Mouse (Mus musculus) midbrain, embryonic 16.5 days (tissue): ENCODE measurements around the gene Pdgfa. TPM values are rescaled to one million over a fixed set of nuclear protein-coding genes. Genes with fewer than 3 reads are reported as not detected.
A peak's percentile ranks its signal among the peaks of the same experiment; 100 is the strongest.

Experiments
- ATAC-seq: fragments of 200-750 bp; cut with Nextera tagmentation; 2 replicates; pipeline ENCODE4 v1.8.0; 2017; ENCODE audit warnings: moderate TSS enrichment
- H3K27ac ChIP-seq: fragments of 300-500 bp; sonication (generic); 2 replicates; pipeline ENCODE4 v1.5.1; 2014; ENCODE audit warnings: mild to moderate bottlenecking, low read length, mixed read lengths
- H3K27me3 ChIP-seq: fragments of 300-500 bp; sonication (generic); 2 replicates; pipeline ENCODE4 v1.6.1; 2014; ENCODE audit warnings: low read depth, low read length, mixed read lengths; ENCODE audit not compliant: control insufficient read depth, insufficient read depth
- H3K36me3 ChIP-seq: fragments of 300-500 bp; sonication (generic); 2 replicates; pipeline ENCODE4 v1.6.1; 2014; ENCODE audit warnings: mild to moderate bottlenecking, low read length, moderate library complexity, mixed read lengths; ENCODE audit not compliant: control insufficient read depth, insufficient read depth
- H3K4me1 ChIP-seq: fragments of 300-500 bp; sonication (generic); 2 replicates; pipeline ENCODE4 v1.6.1; 2014; ENCODE audit warnings: mild to moderate bottlenecking, low read length, mixed read lengths; ENCODE audit not compliant: control insufficient read depth, insufficient read depth
- H3K4me2 ChIP-seq: fragments of 300-500 bp; sonication (generic); 2 replicates; pipeline ENCODE4 v1.6.1; 2014; ENCODE audit warnings: mild to moderate bottlenecking, low read length, mixed read lengths
- H3K4me3 ChIP-seq: fragments of 300-500 bp; sonication (generic); 2 replicates; pipeline ENCODE4 v1.5.1; 2014; ENCODE audit warnings: low read depth, mild to moderate bottlenecking, low read length, moderate library complexity, mixed read lengths
- H3K9ac ChIP-seq: fragments of 300-500 bp; sonication (generic); 2 replicates; pipeline ENCODE4 v1.6.1; 2014; ENCODE audit warnings: low read depth, low read length, mixed read lengths
- H3K9me3 ChIP-seq: fragments of 300-500 bp; sonication (generic); replicated peaks from 2 replicates; pipeline ENCODE4 v1.6.1; 2014; ENCODE audit warnings: mild to moderate bottlenecking, low read length, mixed read lengths; ENCODE audit not compliant: control insufficient read depth, poor library complexity, severe bottlenecking
- WGBS: fragments of 180-500 bp; shearing (Covaris S2); extraction: QIAGEN DNeasy Blood & Tissue Kit; methylation state at CpG from one replicate; pipeline ENCODE4 v1.1.7; 2014; 5-methylcytosine and 5-hydroxymethylcytosine counted together
- polyA plus RNA-seq: library from polyadenylated mRNA; unstranded; fragments of >200 nt; fragmentation: Nextera tagmentation; extraction: Ambion mirVana; gene quantifications from 2 replicates; pipeline ENCODE4 v1.2.1, GENCODE M21; 2015

Gene Pdgfa
- polyA plus RNA-seq, 1 experiment from 2014 or later: 32.2 TPM

GRCm38 (mm10) chr5:138991734-138992133 lies 5.4 kb downstream of the Pdgfa start:
- no peak for ATAC-seq
- no peaks in the 10 kb centered on the region for H3K9me3 ChIP-seq
- peaks cover 7% of the 10 kb centered on the region; the same call in 1 of the 2 replicates for H3K36me3 ChIP-seq
- no peak overlapping the region for H3K27ac ChIP-seq
- 27% methylated on average over 4 of the region's 4 CpGs for WGBS
- H3K9ac ChIP-seq: no peak overlapping the region
- peaks cover 39% of the 10 kb centered on the region for H3K4me1 ChIP-seq
- no peak overlapping the region for H3K4me2 ChIP-seq
- H3K27me3 ChIP-seq: peaks cover 26% of the 10 kb centered on the region
- no peak overlapping the region for H3K4me3 ChIP-seq

- Histone ChIP-seq H3K4me1 (peaks cover 34% of the 10 kb centered on the region), H3K9me3 (no peaks in the 10 kb centered on the region), H3K27ac (no peak overlapping the region), H3K4me3 (no peak overlapping the region), H3K9ac (no peak overlapping the region), H3K27me3 (peaks cover 23% of the 10 kb centered on the region), H3K4me2 (no peak overlapping the region), H3K36me3 (peaks cover 9% of the 10 kb centered on the region; the same call in 1 of the 2 replicates)
- 64% methylated on average over 7 of the region's 7 CpGs for WGBS
- no peak for ATAC-seq
Observed at GRCm38 (mm10) chr5:138990659-138991380, 6.3 kb downstream of the Pdgfa start.

- Histone ChIP-seq H3K9me3 (no peaks in the 10 kb centered on the region), H3K4me2 (no peak overlapping the region), H3K4me3 (no peak overlapping the region), H3K9ac (no peak overlapping the region), H3K4me1 (peaks cover 34% of the 10 kb centered on the region), H3K27ac (no peak overlapping the region), H3K27me3 (peaks cover 23% of the 10 kb centered on the region), H3K36me3 (peaks cover 16% of the 10 kb centered on the region; the same call in 1 of the 2 replicates)
- ATAC-seq: no peak
- whole genome bisulfite sequencing: 72% methylated on average over 6 of the region's 6 CpGs
Observed at GRCm38 (mm10) chr5:138989567-138989966, 7.6 kb downstream of the Pdgfa start.

- Histone ChIP-seq H3K9me3 (no peaks in the 10 kb centered on the region), H3K4me3 (no peak overlapping the region), H3K4me2 (no peak overlapping the region), H3K27me3 (peaks cover 23% of the 10 kb centered on the region), H3K9ac (no peak overlapping the region), H3K36me3 (peaks cover 17% of the 10 kb centered on the region; the same call in 1 of the 2 replicates), H3K27ac (no peak overlapping the region), H3K4me1 (peaks cover 31% of the 10 kb centered on the region)
- ATAC-seq: peak; percentile 36; the same call in 1 of the 2 replicates
- WGBS: 28% methylated on average over 9 of the region's 9 CpGs
Observed at GRCm38 (mm10) chr5:138988764-138989163, 8.4 kb downstream of the Pdgfa start.

- no peak overlapping the region for H3K4me2 ChIP-seq
- peaks cover 23% of the 10 kb centered on the region for H3K4me1 ChIP-seq
- no peaks in the 10 kb centered on the region for H3K9me3 ChIP-seq
- H3K27ac ChIP-seq: no peak overlapping the region
- H3K4me3 ChIP-seq: no peak overlapping the region
- H3K27me3 ChIP-seq: peaks cover 20% of the 10 kb centered on the region
- no peak overlapping the region for H3K9ac ChIP-seq
- H3K36me3 ChIP-seq: peaks cover 17% of the 10 kb centered on the region; the same call in 1 of the 2 replicates
- ATAC-seq: no peak
- WGBS: 60% methylated on average over 10 of the region's 10 CpGs
Observed at GRCm38 (mm10) chr5:138987994-138988393, 9.2 kb downstream of the Pdgfa start.

GRCm38 (mm10) chr5:138981921-138982320 lies 15.2 kb downstream of the Pdgfa start:
- Histone ChIP-seq H3K27me3 (no peaks in the 10 kb centered on the region), H3K4me1 (no peaks in the 10 kb centered on the region), H3K36me3 (peaks cover 12% of the 10 kb centered on the region; the same call in 1 of the 2 replicates), H3K9me3 (no peaks in the 10 kb centered on the region), H3K4me3 (no peak overlapping the region), H3K27ac (no peak overlapping the region), H3K9ac (no peak overlapping the region), H3K4me2 (no peak overlapping the region)
- ATAC-seq: no peak
- 92% methylated on average over 6 of the region's 9 CpGs for WGBS

GRCm38 (mm10) chr5:138980608-138981007 lies 16.6 kb downstream of the Pdgfa start:
- H3K4me1 ChIP-seq: no peaks in the 10 kb centered on the region
- 90% methylated on average over 9 of the region's 9 CpGs for WGBS
- H3K36me3 ChIP-seq: peaks cover 8% of the 10 kb centered on the region; the same call in 1 of the 2 replicates
- H3K27me3 ChIP-seq: no peaks in the 10 kb centered on the region
- no peak for ATAC-seq
- no peak overlapping the region for H3K4me2 ChIP-seq
- H3K9me3 ChIP-seq: no peaks in the 10 kb centered on the region
- no peak overlapping the region for H3K27ac ChIP-seq
- H3K4me3 ChIP-seq: no peak overlapping the region
- no peak overlapping the region for H3K9ac ChIP-seq

- Histone ChIP-seq H3K27me3 (no peaks in the 10 kb centered on the region), H3K4me1 (no peaks in the 10 kb centered on the region), H3K9me3 (no peaks in the 10 kb centered on the region), H3K4me2 (no peak overlapping the region), H3K36me3 (peaks cover 3% of the 10 kb centered on the region; the same call in 1 of the 2 replicates), H3K27ac (no peak overlapping the region), H3K9ac (no peak overlapping the region), H3K4me3 (no peak overlapping the region)
- 82% methylated on average over 8 of the region's 8 CpGs for WGBS
- no peak for ATAC-seq
Observed at GRCm38 (mm10) chr5:138979840-138980239, 17.3 kb downstream of the Pdgfa start.

- H3K4me2 ChIP-seq: no peak overlapping the region
- no peak for ATAC-seq
- H3K9ac ChIP-seq: no peak overlapping the region
- H3K4me3 ChIP-seq: no peak overlapping the region
- H3K27ac ChIP-seq: no peak overlapping the region
- H3K4me1 ChIP-seq: no peaks in the 10 kb centered on the region
- WGBS: 61% methylated on average over 3 of the region's 3 CpGs
- no peaks in the 10 kb centered on the region for H3K27me3 ChIP-seq
- H3K9me3 ChIP-seq: no peaks in the 10 kb centered on the region
- H3K36me3 ChIP-seq: no peaks in the 10 kb centered on the region
Observed at GRCm38 (mm10) chr5:138977759-138978158, 19.4 kb downstream of the Pdgfa start.
